Mouse (Mus musculus) hindbrain, embryonic 11.5 days (tissue): Measurements from ENCODE around the gene Fdxr. TPM values are rescaled to one million over a fixed set of nuclear protein-coding genes. Genes with fewer than 3 reads are reported as not detected.

Source experiments
- ATAC-seq: fragments of 200-750 bp; cut with Nextera tagmentation; 2 replicates; pipeline ENCODE4 v1.8.0; 2017; ENCODE audit warnings: mild to moderate bottlenecking, moderate TSS enrichment, moderate library complexity; ENCODE audit not compliant: low FRiP score
- DNase-seq: peaks from one replicate; pipeline ENCODE4 v3.0.0-alpha.2; 2015; ENCODE audit warnings: low spot score
- H3K27ac ChIP-seq: fragments of 300-500 bp; sonication (generic); 2 replicates; pipeline ENCODE4 v1.5.1; 2014; ENCODE audit warnings: mild to moderate bottlenecking, low read depth, low read length
- H3K27me3 ChIP-seq: fragments of 300-500 bp; sonication (generic); 2 replicates; pipeline ENCODE4 v1.6.1; 2014; ENCODE audit warnings: mild to moderate bottlenecking, low read length, moderate library complexity, mixed read lengths; ENCODE audit not compliant: control insufficient read depth, insufficient read depth
- H3K36me3 ChIP-seq: fragments of 300-500 bp; sonication (generic); 2 replicates; pipeline ENCODE4 v1.6.1; 2014; ENCODE audit warnings: mild to moderate bottlenecking, low read length, moderate library complexity, mixed read lengths; ENCODE audit not compliant: control insufficient read depth, insufficient read depth
- H3K4me1 ChIP-seq: fragments of 300-500 bp; sonication (generic); replicated peaks from 2 replicates; pipeline ENCODE4 v1.6.1; 2014; ENCODE audit warnings: low read length, mixed read lengths; ENCODE audit not compliant: control insufficient read depth, insufficient read depth
- H3K4me2 ChIP-seq: fragments of 300-500 bp; sonication (generic); replicated peaks from 2 replicates; pipeline ENCODE4 v1.6.1; 2014; ENCODE audit warnings: mild to moderate bottlenecking, low read depth, low read length
- H3K4me3 ChIP-seq: fragments of 300-500 bp; sonication (generic); 2 replicates; pipeline ENCODE4 v1.5.1; 2014; ENCODE audit warnings: low read depth, low read length
- H3K9ac ChIP-seq: fragments of 300-500 bp; sonication (generic); 2 replicates; pipeline ENCODE4 v1.6.1; 2014; ENCODE audit warnings: low read depth, low read length
- H3K9me3 ChIP-seq: fragments of 300-500 bp; sonication (generic); 2 replicates; pipeline ENCODE4 v1.6.1; 2016; ENCODE audit warnings: low read length; ENCODE audit not compliant: control insufficient read depth
- WGBS: fragments of 180-500 bp; shearing (Covaris S2); extraction: QIAGEN DNeasy Blood & Tissue Kit; methylation state at CpG from one replicate; pipeline ENCODE4 v1.1.7; 2014; 5-methylcytosine and 5-hydroxymethylcytosine counted together
- polyA plus RNA-seq: library from polyadenylated mRNA; unstranded; fragments of >200 nt; fragmentation: Nextera tagmentation; extraction: Ambion mirVana; gene quantifications from 2 replicates; pipeline ENCODE4 v1.2.1, GENCODE M21; 2014

The Fdxr gene
- polyA plus RNA-seq, 1 experiment from 2014 or later, result 14.9 TPM

- peaks cover 9% of the 10 kb centered on the region for H3K27me3 ChIP-seq
- peaks cover 25% of the 10 kb centered on the region for H3K4me1 ChIP-seq
- H3K36me3 ChIP-seq, result no peaks in the 10 kb centered on the region
- ATAC-seq (no peak), DNase-seq (no peak)
- no peak overlapping the region for H3K4me3 ChIP-seq
- H3K9me3 ChIP-seq, result no peaks in the 10 kb centered on the region
- 89% methylated on average over 12 of the region's 12 CpGs for WGBS
- no peak overlapping the region for H3K9ac ChIP-seq
- no peak overlapping the region for H3K27ac ChIP-seq
- no peak overlapping the region for H3K4me2 ChIP-seq
These were observed 33.1 kb downstream of the Fdxr start for GRCm38 (mm10) chr11:115243783-115244182.

- no peaks in the 10 kb centered on the region for H3K9me3 ChIP-seq
- no peak for ATAC-seq
- no peak overlapping the region for H3K9ac ChIP-seq
- peaks cover 2% of the 10 kb centered on the region; the same call in 1 of the 2 replicates for H3K27me3 ChIP-seq
- H3K27ac ChIP-seq, result no peak overlapping the region
- no peak for DNase-seq
- H3K4me1 ChIP-seq, result peaks cover 22% of the 10 kb centered on the region
- no peak overlapping the region for H3K4me2 ChIP-seq
- no peaks in the 10 kb centered on the region for H3K36me3 ChIP-seq
- 86% methylated on average over 3 of the region's 3 CpGs for WGBS
- no peak overlapping the region for H3K4me3 ChIP-seq
These were observed 34.1 kb downstream of the Fdxr start for GRCm38 (mm10) chr11:115242746-115243145.

DNA sequence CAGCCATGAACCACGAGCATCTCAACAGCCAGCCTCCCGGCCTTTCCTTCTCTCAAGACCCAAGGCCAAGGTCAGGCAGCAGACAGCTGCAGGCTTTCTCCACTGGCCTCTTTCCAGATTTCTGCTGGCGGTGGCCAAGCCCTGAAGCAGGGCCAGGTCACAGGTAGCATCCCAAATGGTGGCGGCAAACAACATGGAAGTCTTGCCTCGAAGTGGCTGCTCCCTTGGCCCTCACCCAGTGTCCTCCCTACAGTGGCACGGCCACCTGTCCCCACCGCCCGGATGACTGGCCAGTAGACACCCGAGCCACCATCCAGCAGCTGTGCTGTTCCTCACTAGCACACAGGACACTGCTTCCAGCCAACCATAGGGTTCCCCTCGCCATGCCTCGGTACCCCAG, 35.4 kb downstream of the Fdxr start:
- Histone ChIP-seq H3K27me3 (0 out of 2 replicates have a peak, but pooled peaks cover 2% of the 10 kb centered on the region), H3K27ac (no peak overlapping the region), H3K36me3 (no peaks in the 10 kb centered on the region), H3K9me3 (no peaks in the 10 kb centered on the region), H3K4me1 (peaks cover 16% of the 10 kb centered on the region), H3K4me3 (no peak overlapping the region), H3K9ac (no peak overlapping the region), H3K4me2 (no peak overlapping the region)
- DNase-seq, result no peak
- 87% methylated on average over 11 of the region's 11 CpGs for WGBS
- no peak for ATAC-seq

DNA sequence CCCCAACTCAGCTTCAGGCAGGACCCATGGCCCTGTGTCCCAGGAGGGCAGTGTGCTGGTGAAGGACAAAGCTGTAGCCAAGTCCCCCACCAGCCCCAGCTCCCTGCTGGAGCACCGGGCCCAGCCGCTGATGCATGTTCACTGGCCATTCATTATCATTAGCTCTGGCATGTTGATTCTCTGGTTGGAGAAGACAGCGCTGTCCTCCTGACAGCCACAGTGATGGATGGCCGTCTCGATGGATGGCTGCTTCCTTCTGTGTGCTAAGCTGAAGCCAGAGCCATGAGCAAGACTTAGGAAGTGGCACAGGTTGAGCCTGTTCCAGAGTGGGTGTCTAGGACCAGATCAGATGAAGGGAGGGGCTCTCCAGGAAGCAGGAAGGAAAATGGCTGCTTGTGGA, 40.3 kb downstream of the Fdxr start:
- Histone ChIP-seq H3K4me1 (peaks cover 29% of the 10 kb centered on the region), H3K9ac (no peak overlapping the region), H3K4me2 (no peak overlapping the region), H3K27me3 (no peaks in the 10 kb centered on the region), H3K27ac (peak overlapping the region; percentile 47), H3K4me3 (no peak overlapping the region), H3K36me3 (no peaks in the 10 kb centered on the region), H3K9me3 (no peaks in the 10 kb centered on the region)
- ATAC-seq, result peak; percentile 61
- no peak for DNase-seq
- WGBS, result 30% methylated on average over 5 of the region's 5 CpGs

- WGBS, result 71% methylated on average over 15 of the region's 15 CpGs
- Histone ChIP-seq H3K27me3 (no peaks in the 10 kb centered on the region), H3K4me2 (peak overlapping the region; percentile 11; the same call in 1 of the 2 replicates), H3K27ac (peak overlapping the region; percentile 12; the same call in 1 of the 2 replicates), H3K9me3 (no peaks in the 10 kb centered on the region), H3K36me3 (no peaks in the 10 kb centered on the region), H3K9ac (no peak overlapping the region), H3K4me3 (no peak overlapping the region), H3K4me1 (peaks cover 27% of the 10 kb centered on the region)
- ATAC-seq (peak; percentile 3; the same call in 1 of the 2 replicates), DNase-seq (no peak)
These were observed 42.4 kb downstream of the Fdxr start for GRCm38 (mm10) chr11:115234320-115235044.

DNA sequence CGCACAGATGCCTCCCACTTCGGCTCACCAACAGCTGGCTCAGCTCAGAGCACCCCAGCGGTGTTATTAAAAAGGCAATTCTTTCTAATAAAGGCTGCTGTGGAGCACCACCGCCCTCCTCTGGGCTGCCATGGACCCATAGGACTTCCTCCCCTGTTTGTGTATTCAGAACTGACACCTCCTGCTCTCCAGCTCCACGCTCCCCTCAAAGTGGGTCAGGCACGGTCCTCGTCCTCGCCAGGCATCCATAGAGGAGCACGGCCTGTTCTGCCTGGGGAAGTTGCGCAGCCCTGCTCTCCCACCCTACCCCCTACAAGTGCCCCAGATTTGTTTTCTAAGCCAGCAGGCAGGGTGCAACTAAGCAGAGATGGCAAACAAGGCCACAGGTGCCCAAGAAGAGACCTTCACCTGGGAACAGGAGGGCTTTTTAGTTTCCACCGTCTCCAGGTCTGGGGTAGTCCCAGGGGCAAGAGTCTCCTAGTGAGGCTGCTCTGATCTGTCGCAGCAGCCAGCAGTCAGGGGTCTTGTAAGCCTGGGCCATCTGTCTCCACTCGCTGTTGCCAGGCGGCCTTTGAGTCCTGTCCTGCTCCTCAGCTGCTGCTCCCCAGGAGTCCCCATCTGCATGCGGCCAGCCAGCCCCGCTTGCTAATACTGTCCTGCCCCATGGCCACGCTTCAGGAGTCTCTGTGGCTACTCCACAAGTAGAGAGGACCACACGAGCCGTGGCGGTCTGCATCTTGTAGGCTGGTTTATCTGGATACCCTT, 43.1 kb downstream of the Fdxr start:
- H3K27ac ChIP-seq, result peak overlapping the region; percentile 12
- ATAC-seq (peak; percentile 61), DNase-seq (peak; percentile 57)
- H3K9me3 ChIP-seq, result no peaks in the 10 kb centered on the region
- H3K4me1 ChIP-seq, result peaks cover 27% of the 10 kb centered on the region
- H3K27me3 ChIP-seq, result no peaks in the 10 kb centered on the region
- no peaks in the 10 kb centered on the region for H3K36me3 ChIP-seq
- no peak overlapping the region for H3K4me2 ChIP-seq
- H3K9ac ChIP-seq, result no peak overlapping the region
- no peak overlapping the region for H3K4me3 ChIP-seq
- WGBS, result 35% methylated on average over 20 of the region's 20 CpGs

- no peak for ATAC-seq
- Histone ChIP-seq H3K4me1 (peaks cover 30% of the 10 kb centered on the region), H3K27me3 (no peaks in the 10 kb centered on the region), H3K9me3 (no peaks in the 10 kb centered on the region), H3K36me3 (no peaks in the 10 kb centered on the region), H3K9ac (no peak overlapping the region), H3K4me2 (no peak overlapping the region), H3K27ac (no peak overlapping the region), H3K4me3 (no peak overlapping the region)
- no peak for DNase-seq
- 80% methylated on average over 5 of the region's 5 CpGs for WGBS
These were observed 44.0 kb downstream of the Fdxr start for GRCm38 (mm10) chr11:115232889-115233288.

DNA sequence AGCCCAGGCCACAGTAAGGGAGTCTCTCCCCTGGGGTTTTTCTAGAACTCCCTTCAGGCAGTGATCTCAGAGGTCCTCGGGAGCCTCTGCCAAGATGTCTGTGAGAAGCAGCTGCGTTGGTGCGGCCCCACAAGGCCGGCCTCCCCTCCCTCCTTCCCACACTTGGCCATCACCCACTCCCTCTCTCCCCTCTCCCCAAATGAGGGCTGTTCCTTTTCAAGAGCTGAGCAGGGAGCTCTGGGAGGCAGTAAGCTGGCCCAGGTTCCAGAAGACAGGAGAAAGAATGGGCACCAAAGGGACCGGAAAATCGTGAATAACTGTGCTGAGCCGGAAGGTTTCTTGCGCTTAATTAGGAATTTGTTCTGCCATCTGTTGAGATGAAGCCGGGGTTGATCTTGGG, 44.9 kb downstream of the Fdxr start:
- H3K4me3 ChIP-seq, result no peak overlapping the region
- WGBS, result 36% methylated on average over 9 of the region's 9 CpGs
- H3K4me2 ChIP-seq, result no peak overlapping the region
- ATAC-seq, result no peak
- no peak for DNase-seq
- no peaks in the 10 kb centered on the region for H3K9me3 ChIP-seq
- H3K9ac ChIP-seq, result no peak overlapping the region; the same call in 1 of the 2 replicates
- no peaks in the 10 kb centered on the region for H3K27me3 ChIP-seq
- H3K36me3 ChIP-seq, result no peaks in the 10 kb centered on the region
- H3K4me1 ChIP-seq, result peaks cover 38% of the 10 kb centered on the region
- no peak overlapping the region for H3K27ac ChIP-seq
